Mouse (Mus musculus) macrophage (primary cell): Measurements from ENCODE around the gene Ralgapa2. TPM values are rescaled to one million over a fixed set of nuclear protein-coding genes. Genes with fewer than 3 reads are reported as not detected.

Experiments used
- H3K27ac ChIP-seq: fragments of 350-480 bp; formaldehyde crosslinking; 2 replicates; pipeline ENCODE4 v1.9.0; 2021
- H3K36me3 ChIP-seq: fragments of 350-480 bp; formaldehyde crosslinking; 2 replicates; pipeline ENCODE4 v1.9.0; 2021; ENCODE audit errors: inconsistent target
- H3K4me3 ChIP-seq: fragments of 350-480 bp; formaldehyde crosslinking; 2 replicates; pipeline ENCODE4 v1.9.0; 2021; ENCODE audit errors: inconsistent target
- H3K79me2 ChIP-seq: fragments of 350-480 bp; formaldehyde crosslinking; 2 replicates; pipeline ENCODE4 v1.9.0; 2021; ENCODE audit errors: inconsistent target
- WGBS: methylation state at CpG from one replicate; pipeline ENCODE4 v1.1.7; 2026; ENCODE audit warnings: inconsistent platforms; ENCODE audit not compliant: missing documents; 5-methylcytosine and 5-hydroxymethylcytosine counted together
- polyA plus RNA-seq: library from polyadenylated mRNA; stranded (reverse); fragments of 250-400 nt; gene quantifications from 3 replicates; pipeline ENCODE4 v1.2.4, GENCODE M21; 2018; ENCODE audit warnings: inconsistent platforms

Ralgapa2 gene
- polyA plus RNA-seq, 1 experiment from 2014 or later = 10.5 TPM

GRCm38 (mm10) chr2:146428751-146429150 lies 83.4 kb downstream of the Ralgapa2 start:
- peaks cover 20% of the 10 kb centered on the region; the same call in 1 of the 2 replicates for H3K36me3 ChIP-seq
- no peak overlapping the region for H3K27ac ChIP-seq
- 85% methylated on average over 3 of the region's 3 CpGs for WGBS
- H3K79me2 ChIP-seq = no peaks in the 10 kb centered on the region
- H3K4me3 ChIP-seq = no peak overlapping the region

GRCm38 (mm10) chr2:146427380-146427779 lies 84.8 kb downstream of the Ralgapa2 start:
- 89% methylated on average over 3 of the region's 3 CpGs for WGBS
- no peak overlapping the region for H3K27ac ChIP-seq
- no peaks in the 10 kb centered on the region for H3K79me2 ChIP-seq
- no peak overlapping the region for H3K4me3 ChIP-seq
- H3K36me3 ChIP-seq = peaks cover 17% of the 10 kb centered on the region; the same call in 1 of the 2 replicates

- WGBS = 94% methylated on average over 7 of the region's 7 CpGs
- H3K36me3 ChIP-seq = peaks cover 10% of the 10 kb centered on the region
Observed at GRCm38 (mm10) chr2:146426321-146426720, 85.8 kb downstream of the Ralgapa2 start.

GRCm38 (mm10) chr2:146425235-146425634 lies 86.9 kb downstream of the Ralgapa2 start:
- Histone ChIP-seq H3K4me3 (no peak overlapping the region), H3K79me2 (no peaks in the 10 kb centered on the region), H3K27ac (no peak overlapping the region), H3K36me3 (peaks cover 15% of the 10 kb centered on the region)
- 100% methylated on average over 2 of the region's 2 CpGs for WGBS

More at GRCm38 (mm10) chr2:146426321-146426720, 85.8 kb downstream of the Ralgapa2 start:
- no peak overlapping the region for H3K27ac ChIP-seq
- no peak overlapping the region for H3K4me3 ChIP-seq
- H3K79me2 ChIP-seq = no peaks in the 10 kb centered on the region

- Histone ChIP-seq H3K4me3 (no peak overlapping the region), H3K27ac (no peak overlapping the region), H3K79me2 (no peaks in the 10 kb centered on the region), H3K36me3 (peaks cover 7% of the 10 kb centered on the region)
- 26% methylated on average over 4 of the region's 4 CpGs for WGBS
Observed at GRCm38 (mm10) chr2:146423710-146424301, 88.3 kb downstream of the Ralgapa2 start.

- Histone ChIP-seq H3K4me3 (no peak overlapping the region), H3K79me2 (no peaks in the 10 kb centered on the region), H3K27ac (no peak overlapping the region), H3K36me3 (peaks cover 7% of the 10 kb centered on the region)
- WGBS = 60% methylated on average over 5 of the region's 5 CpGs
Observed at GRCm38 (mm10) chr2:146423032-146423691, 89.0 kb downstream of the Ralgapa2 start.

- Histone ChIP-seq H3K27ac (no peak overlapping the region), H3K36me3 (peaks cover 5% of the 10 kb centered on the region), H3K4me3 (no peak overlapping the region), H3K79me2 (no peaks in the 10 kb centered on the region)
- 79% methylated on average over 2 of the region's 2 CpGs for WGBS
Observed at GRCm38 (mm10) chr2:146416283-146416682, 95.9 kb downstream of the Ralgapa2 start.

GRCm38 (mm10) chr2:146414484-146415291 lies 97.5 kb downstream of the Ralgapa2 start:
- no peaks in the 10 kb centered on the region for H3K79me2 ChIP-seq
- no peak overlapping the region for H3K4me3 ChIP-seq
- H3K27ac ChIP-seq = no peak overlapping the region
- WGBS = 62% methylated on average over 8 of the region's 8 CpGs
- H3K36me3 ChIP-seq = no peaks in the 10 kb centered on the region; the same call in 1 of the 2 replicates

- H3K79me2 ChIP-seq = no peaks in the 10 kb centered on the region
- WGBS = 90% methylated on average over 9 of the region's 9 CpGs
- no peak overlapping the region for H3K27ac ChIP-seq
- H3K4me3 ChIP-seq = no peak overlapping the region
- no peaks in the 10 kb centered on the region; the same call in 1 of the 2 replicates for H3K36me3 ChIP-seq
Observed at GRCm38 (mm10) chr2:146412733-146413132, 99.4 kb downstream of the Ralgapa2 start.

- Histone ChIP-seq H3K36me3 (no peaks in the 10 kb centered on the region; the same call in 1 of the 2 replicates), H3K79me2 (no peaks in the 10 kb centered on the region), H3K27ac (no peak overlapping the region), H3K4me3 (no peak overlapping the region)
- 98% methylated on average over 5 of the region's 5 CpGs for WGBS
Observed at GRCm38 (mm10) chr2:146411904-146412303, 100.2 kb downstream of the Ralgapa2 start.

- Histone ChIP-seq H3K4me3 (no peak overlapping the region), H3K79me2 (no peaks in the 10 kb centered on the region), H3K36me3 (peaks cover 7% of the 10 kb centered on the region; the same call in 1 of the 2 replicates), H3K27ac (no peak overlapping the region)
- WGBS = 93% methylated on average over 4 of the region's 4 CpGs
Observed at GRCm38 (mm10) chr2:146407078-146407477, 105.1 kb downstream of the Ralgapa2 start.

- no peak overlapping the region for H3K27ac ChIP-seq
- no peak overlapping the region for H3K4me3 ChIP-seq
- H3K79me2 ChIP-seq = no peaks in the 10 kb centered on the region
- H3K36me3 ChIP-seq = 0 out of 2 replicates have a peak, but pooled peaks cover 7% of the 10 kb centered on the region
Observed at GRCm38 (mm10) chr2:146401588-146401987, 110.6 kb downstream of the Ralgapa2 start.

GRCm38 (mm10) chr2:146400738-146401137 lies 111.4 kb downstream of the Ralgapa2 start:
- Histone ChIP-seq H3K36me3 (0 out of 2 replicates have a peak, but pooled peaks cover 7% of the 10 kb centered on the region), H3K27ac (no peak overlapping the region)
- WGBS = 92% methylated on average over 2 of the region's 2 CpGs

GRCm38 (mm10) chr2:146398211-146398865 lies 113.8 kb downstream of the Ralgapa2 start:
- WGBS = 99% methylated on average over 6 of the region's 6 CpGs
- Histone ChIP-seq H3K4me3 (no peak overlapping the region), H3K79me2 (no peaks in the 10 kb centered on the region), H3K36me3 (no peaks in the 10 kb centered on the region), H3K27ac (no peak overlapping the region)

More at GRCm38 (mm10) chr2:146400738-146401137, 111.4 kb downstream of the Ralgapa2 start:
- Histone ChIP-seq H3K79me2 (no peaks in the 10 kb centered on the region), H3K4me3 (no peak overlapping the region)
